Mouse (Mus musculus) G1E-ER4 (cell line): ENCODE data around the gene Foxl2. TPM values are rescaled to one million over a fixed set of nuclear protein-coding genes. Genes with fewer than 3 reads are reported as not detected.

ENCODE experiments used
- GATA1 ChIP-seq: IDR thresholded peaks from one replicate; pipeline ENCODE4 v1.8.0; 2012; ENCODE audit warnings: low read length, inconsistent platforms
- polyA plus RNA-seq: library from polyadenylated mRNA; stranded (reverse); fragments of >175 nt; gene quantifications from 2 replicates; pipeline ENCODE4 v1.2.3, GENCODE M21; 2012

Gene Foxl2
- not detected in 2 replicates for polyA plus RNA-seq

GRCm38 (mm10) chr9:98955103-98955715, at the start of gene Foxl2:
Gene Foxl2 (plus strand): TSS chr9:98955288.
- TF ChIP-seq GATA1 = no peak

- no peak for TF ChIP-seq GATA1
Observed at GRCm38 (mm10) chr9:98920629-98921523, 34.2 kb upstream of the Foxl2 start.

- no peak for TF ChIP-seq GATA1
Observed at GRCm38 (mm10) chr9:98923119-98923518, 32.0 kb upstream of the Foxl2 start.

- TF ChIP-seq GATA1 = no peak
Observed at GRCm38 (mm10) chr9:98924183-98924582, 30.9 kb upstream of the Foxl2 start.

DNA sequence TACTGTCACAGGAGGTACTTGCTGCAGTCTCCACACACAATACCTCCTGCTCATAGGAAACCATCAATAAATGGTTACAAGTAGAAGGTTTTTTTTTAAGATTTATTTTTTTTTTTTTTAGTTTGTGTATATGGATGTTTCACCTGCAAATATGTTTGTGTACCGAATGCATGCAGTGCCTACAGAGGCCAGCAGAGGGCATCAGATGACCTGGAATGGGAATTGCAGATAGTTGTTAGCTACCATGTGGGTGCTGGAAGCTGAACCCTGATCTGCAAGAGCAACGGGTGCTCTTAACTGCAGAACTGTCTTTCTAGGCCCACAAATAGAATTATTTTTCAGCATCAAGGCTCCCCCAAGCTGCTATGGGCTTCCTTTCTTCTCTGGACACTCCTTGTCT, 25.6 kb upstream of the Foxl2 start:
- TF ChIP-seq GATA1 = no peak

- TF ChIP-seq GATA1 = no peak
Observed at GRCm38 (mm10) chr9:98932931-98933330, 22.2 kb upstream of the Foxl2 start.

GRCm38 (mm10) chr9:98935190-98935909, 19.7 kb upstream of the Foxl2 start:
- no peak for TF ChIP-seq GATA1

- TF ChIP-seq GATA1 = no peak
Observed at GRCm38 (mm10) chr9:98939290-98939689, 15.8 kb upstream of the Foxl2 start.

DNA sequence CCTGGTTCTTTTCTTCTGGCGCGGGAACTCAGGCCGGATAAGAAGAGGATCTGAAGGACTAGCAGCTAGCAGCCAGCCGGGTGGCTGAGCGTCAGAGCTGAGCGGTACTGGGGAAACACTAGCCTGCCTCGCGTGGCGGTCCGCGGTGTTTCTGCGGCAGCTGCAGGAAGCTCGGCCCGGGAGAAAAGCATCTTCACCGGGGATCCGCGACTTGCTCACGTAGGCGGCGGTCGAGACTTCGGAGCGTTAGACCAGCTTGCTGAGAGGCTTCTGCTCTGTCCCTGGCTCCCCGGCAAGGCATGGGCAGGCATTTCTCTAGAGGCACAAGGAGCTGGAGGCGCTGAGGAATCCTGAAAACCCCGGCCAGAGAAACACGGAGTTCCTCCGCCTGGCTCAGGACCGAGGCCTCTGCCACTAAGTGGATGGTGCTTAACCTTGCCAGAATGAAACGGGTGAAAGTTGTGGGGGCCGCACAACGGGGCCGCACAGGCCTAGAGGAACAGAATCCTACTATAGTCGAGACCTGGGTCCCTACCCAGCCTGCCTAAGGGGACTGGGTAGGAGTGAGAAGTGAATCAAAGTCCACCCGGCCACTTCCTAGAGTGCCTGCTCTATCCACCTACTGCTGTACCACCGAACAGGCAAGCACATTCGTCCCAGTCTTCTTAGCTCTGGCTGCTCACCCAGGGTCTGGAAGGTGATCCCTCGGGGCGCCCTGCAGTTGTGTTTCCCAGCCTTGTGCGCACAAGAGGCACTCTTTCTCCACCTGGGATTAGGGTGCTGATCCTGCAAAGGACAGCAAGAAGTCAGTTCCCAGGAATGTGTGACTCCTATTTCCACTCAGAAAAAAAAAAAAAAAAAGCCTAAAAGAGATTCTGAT, 2.7 kb upstream of the Foxl2 start:
- no peak for TF ChIP-seq GATA1

- TF ChIP-seq GATA1 = no peak
Observed at GRCm38 (mm10) chr9:98953291-98953690, 1.8 kb upstream of the Foxl2 start.

GRCm38 (mm10) chr9:98953830-98954229, 1.3 kb upstream of the Foxl2 start:
- no peak for TF ChIP-seq GATA1

DNA sequence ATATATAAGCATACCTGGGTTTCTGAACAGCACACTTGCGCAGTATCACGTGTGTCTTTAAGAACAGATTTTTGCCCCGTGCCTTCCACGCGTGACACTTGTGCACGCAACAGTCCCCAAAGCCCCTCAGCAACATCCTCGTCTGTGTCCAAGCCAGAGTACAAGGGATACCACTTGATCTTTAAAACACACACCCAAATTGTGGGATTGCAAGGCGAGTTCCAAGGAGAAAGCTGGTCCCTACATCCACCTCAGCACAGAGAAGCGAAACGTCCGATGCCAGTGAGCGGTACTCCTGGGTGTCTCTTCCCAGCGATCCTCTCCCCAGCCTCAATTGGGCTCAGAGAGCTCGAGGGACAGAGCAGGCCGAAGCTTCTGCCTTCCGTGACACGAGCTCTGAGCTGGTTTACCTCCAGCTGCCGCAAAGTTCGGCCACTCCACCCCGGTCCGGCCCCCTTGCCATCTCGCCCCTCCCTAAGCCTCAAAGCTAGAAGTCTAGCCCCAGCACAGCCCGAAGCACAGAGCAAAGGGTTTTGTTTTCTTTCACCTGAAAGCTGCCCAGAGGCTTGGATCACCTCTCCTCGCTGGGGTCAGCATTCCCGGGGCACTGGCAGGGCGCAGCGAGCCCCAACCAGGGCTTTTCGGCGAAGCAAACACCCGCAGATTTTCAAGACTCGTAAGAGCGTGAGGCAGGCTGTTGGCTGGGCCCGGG, 541 bp upstream of the Foxl2 start:
- TF ChIP-seq GATA1 = no peak

- no peak for TF ChIP-seq GATA1
Observed at GRCm38 (mm10) chr9:98955716-98956224, 682 bp downstream of the Foxl2 start.
